Comparison of ENCODE assay signal across 9 mouse cellular contexts in the genomic region with DNA sequence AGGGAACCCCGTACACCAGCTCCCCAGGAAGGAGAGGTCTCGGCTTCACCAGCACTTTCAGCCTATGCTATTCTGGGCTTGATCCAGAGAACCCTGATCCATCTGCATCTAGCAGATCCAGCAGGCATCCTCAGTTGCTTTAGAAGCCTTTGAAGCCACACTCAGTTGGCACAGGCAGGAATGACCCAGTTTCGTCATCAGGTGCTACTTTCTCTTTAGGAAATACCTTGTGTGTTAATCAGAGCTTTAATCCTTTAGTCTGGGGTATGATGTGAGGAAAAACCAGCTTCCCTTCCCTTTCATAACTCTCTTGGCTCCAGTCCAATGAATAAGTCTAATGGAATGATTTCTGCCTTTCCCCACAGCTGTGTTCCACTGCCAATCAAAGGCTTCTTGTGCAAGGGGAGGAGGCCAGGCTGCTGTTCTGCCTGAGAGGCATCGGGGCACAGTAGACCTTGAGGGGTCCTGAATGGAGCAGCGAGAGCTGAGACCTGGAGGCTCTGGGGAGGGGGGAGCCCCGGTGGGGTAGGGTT.
DNase-seq lines count a peak whose midpoint lies in the region; ATAC-seq and TF ChIP-seq lines count a peak whose summit lies in the region.
"Had no signal": no experiment of that assay in that cellular context is flagged by ENCODE, and none has a peak within 500 bp of the region (broad histone marks: within the 10 kb centered on the region; RNA-seq: fewer than 3 reads in every experiment).

No protein-coding gene starts in this region.

- TF ChIP-seq POLR2A in olfactory bulb, adult 2 months (IDR thresholded peaks at IDR 0.05; ENCODE audit: insufficient read depth, low read depth, low read length) = no peak

- WGBS in heart, embryonic 15.5 days = 26% methylated on average over 6 of the region's 6 CpGs
- 60% methylated on average over 6 of the region's 6 CpGs for WGBS in limb, embryonic 11.5 days
- 23% methylated on average over 6 of the region's 6 CpGs for whole genome bisulfite sequencing in olfactory bulb, adult 2 months

- ATAC-seq in heart, embryonic 15.5 days (replicated peaks; ENCODE audit: insufficient number of reproducible peaks, insufficient read depth, low FRiP score, low read depth) = peak; percentile 59
- no peak; the same call in 1 of the 2 replicates for ATAC-seq in limb, embryonic 11.5 days (ENCODE audit: insufficient number of reproducible peaks, low FRiP score, low TSS enrichment, low read depth)

- H3K27ac ChIP-seq in heart, embryonic 15.5 days = peak overlapping the region; percentile 58
- no peak overlapping the region for H3K27ac ChIP-seq in limb, embryonic 11.5 days (replicated peaks; ENCODE audit: low read depth, low read length)
- H3K27ac ChIP-seq in olfactory bulb, adult 2 months (ENCODE audit: insufficient read depth, low read depth, low read length) = peak overlapping the region; percentile 14
- H3K27ac ChIP-seq: liver, embryonic 15.5 days had no signal

- H3K27me3 ChIP-seq in heart, embryonic 15.5 days = no peaks in the 10 kb centered on the region
- no peaks in the 10 kb centered on the region for H3K27me3 ChIP-seq in limb, embryonic 11.5 days (ENCODE audit: control insufficient read depth, insufficient read depth, low read length)
- H3K27me3 ChIP-seq: liver, embryonic 15.5 days had no signal

- H3K4me1 ChIP-seq in heart, embryonic 15.5 days (replicated peaks) = peaks cover 22% of the 10 kb centered on the region
- H3K4me1 ChIP-seq in limb, embryonic 11.5 days (ENCODE audit: control insufficient read depth, insufficient read depth, low read length) = peaks cover 9% of the 10 kb centered on the region
- H3K4me1 ChIP-seq in olfactory bulb, adult 2 months (ENCODE audit: control insufficient read depth, insufficient read depth, low read length) = peaks cover 10% of the 10 kb centered on the region
- H3K4me1 ChIP-seq: liver, embryonic 15.5 days had no signal

- TF ChIP-seq CTCF in olfactory bulb, adult 2 months (IDR thresholded peaks at IDR 0.05; ENCODE audit: insufficient read depth, low read depth, low read length) = no peak

- no peak overlapping the region for H3K4me3 ChIP-seq in heart, embryonic 15.5 days
- no peak overlapping the region for H3K4me3 ChIP-seq in limb, embryonic 11.5 days (ENCODE audit: low read depth, low read length)
- H3K4me3 ChIP-seq in olfactory bulb, adult 2 months (ENCODE audit: insufficient read depth, low read depth, low read length) = no peak overlapping the region
- H3K4me3 ChIP-seq: liver, embryonic 15.5 days had no signal

- DNase-seq in left cerebral cortex, adult 11 months (ENCODE audit: low spot score) = peak; percentile 4
- DNase-seq in left cerebral cortex, postnatal 36 days (ENCODE audit: low spot score in 2 of 2) = no peak
- DNase-seq in cerebellum, postnatal 36 days = peak; percentile 12 to 16
- peak; percentile 27 for DNase-seq in limb, embryonic 11.5 days (ENCODE audit: low spot score)
- no peak for DNase-seq in thymus, adult 18-20 months
- DNase-seq in frontal cortex, postnatal 14 days (ENCODE audit: low spot score in 2 of 2) = no peak

- peak overlapping the region; percentile 22 for H3K4me2 ChIP-seq in heart, embryonic 15.5 days
- no peak overlapping the region for H3K4me2 ChIP-seq in limb, embryonic 11.5 days (ENCODE audit: low read depth, severe bottlenecking)
- H3K4me2 ChIP-seq: liver, embryonic 15.5 days had no signal

- no peaks in the 10 kb centered on the region for H3K9me3 ChIP-seq in heart, embryonic 15.5 days (replicated peaks)
- H3K9me3 ChIP-seq in limb, embryonic 11.5 days (ENCODE audit: control insufficient read depth, low read length) = no peaks in the 10 kb centered on the region
- H3K9me3 ChIP-seq: liver, embryonic 15.5 days had no signal

- no peak overlapping the region for H3K9ac ChIP-seq in heart, embryonic 15.5 days
- no peak overlapping the region for H3K9ac ChIP-seq in limb, embryonic 11.5 days (ENCODE audit: low read length)
- H3K9ac ChIP-seq: liver, embryonic 15.5 days had no signal

- intact Hi-C loops in left cerebral cortex, postnatal 36 days (cut with DNase I) = no loop called here

- no peaks in the 10 kb centered on the region for H3K36me3 ChIP-seq in heart, embryonic 15.5 days
- no peaks in the 10 kb centered on the region for H3K36me3 ChIP-seq in limb, embryonic 11.5 days (ENCODE audit: control insufficient read depth, insufficient read depth, low read length)
- H3K36me3 ChIP-seq: liver, embryonic 15.5 days had no signal

Comparison
In these comparisons a context has a peak if more than half of its experiments do, and no peak if none do; other contexts are left out.
1. DNase-seq: peak in left cerebral cortex, adult 11 months (single experiment), cerebellum, postnatal 36 days (2 of 2) and limb, embryonic 11.5 days (single experiment); none in left cerebral cortex, postnatal 36 days (0 of 2), thymus, adult 18-20 months (0 of 2) and frontal cortex, postnatal 14 days (0 of 2).